Mouse (Mus musculus) urinary bladder, adult 18-20 months (tissue): ENCODE results near the gene Bud13.

ENCODE experiments used
- DNase-seq, 2 experiments: peaks; one replicate each; pipeline ENCODE4 v3.0.0; 2022; ENCODE audit warnings: low spot score in 2 of 2, mixed read lengths in 2 of 2

The Bud13 gene

DNA sequence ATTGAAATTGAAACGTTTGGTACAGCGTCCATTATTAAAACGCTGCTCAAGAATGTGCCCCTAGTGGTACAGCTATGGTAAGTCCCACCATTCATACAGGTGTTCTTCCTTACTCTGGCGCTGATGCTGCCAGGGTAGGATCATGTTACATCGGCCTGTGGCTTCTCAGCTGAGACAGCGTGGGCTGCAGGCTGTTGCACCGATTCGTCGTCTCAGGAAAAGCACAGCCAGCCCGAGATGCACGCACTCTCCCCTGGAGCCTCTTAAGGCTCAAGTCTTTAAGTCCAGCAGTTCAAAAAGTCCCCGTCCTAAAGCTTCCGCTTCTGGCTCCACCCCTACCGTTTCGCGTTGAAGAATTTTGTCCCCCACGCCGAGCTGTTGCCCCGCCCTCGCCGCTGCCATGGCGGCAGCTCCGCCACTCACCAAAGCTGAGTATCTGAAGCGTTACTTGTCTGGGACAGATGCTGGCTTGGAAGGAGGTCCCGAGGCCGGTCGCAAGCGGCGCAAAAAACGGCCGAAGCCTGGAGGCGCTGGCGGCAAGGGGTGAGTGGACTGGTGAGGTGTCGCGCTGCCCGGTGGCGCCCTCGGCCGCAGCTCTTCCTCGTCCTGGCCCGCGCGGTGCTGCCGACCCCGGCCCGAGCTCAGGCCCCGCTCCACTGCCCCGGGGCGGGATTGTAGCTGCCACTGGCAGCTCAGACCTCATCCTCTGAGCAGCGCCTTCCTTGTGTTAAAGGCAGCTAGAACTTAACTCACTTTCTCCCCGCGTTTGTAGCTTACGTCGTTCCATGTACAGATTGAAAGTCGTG, at the start of gene Bud13:
TSS of gene Bud13 (plus strand) at position 378 of the 806 bp plus-strand sequence.
- DNase-seq, result peak; percentile 89 to 99

DNA sequence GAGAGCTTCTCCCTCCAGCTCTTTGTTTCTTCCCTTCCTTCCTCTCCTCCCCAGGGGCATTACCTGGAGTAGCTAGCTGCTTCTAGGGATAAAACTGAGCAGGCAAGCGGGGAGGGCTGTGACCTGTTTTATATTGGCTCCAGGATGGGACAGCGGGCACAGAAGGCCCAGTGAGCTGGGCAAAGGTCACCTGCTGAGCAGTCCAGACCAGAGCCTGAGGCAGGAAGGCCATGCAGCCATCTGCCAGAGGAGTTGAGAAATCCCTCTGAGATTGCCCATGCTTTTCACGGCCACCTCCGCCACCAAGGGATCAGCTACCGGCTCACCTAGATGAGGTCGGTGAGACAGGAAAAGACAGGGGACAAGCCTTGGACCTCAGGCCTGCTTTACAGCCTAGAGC, 47.6 kb upstream of the Bud13 start:
- no peak for DNase-seq

DNA sequence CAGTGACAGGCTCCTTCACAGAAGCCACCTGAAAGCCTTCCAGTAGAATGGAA, 47.4 kb upstream of the Bud13 start, which contains the start of gene Apoc3:
TSS of gene Apoc3 (minus strand) at position 41 of the 53 bp plus-strand sequence.
- no peak for DNase-seq

- DNase-seq, result no peak
These were observed 47.2 kb upstream of the Bud13 start for GRCm38 (mm10) chr9:46235649-46236048.

DNA sequence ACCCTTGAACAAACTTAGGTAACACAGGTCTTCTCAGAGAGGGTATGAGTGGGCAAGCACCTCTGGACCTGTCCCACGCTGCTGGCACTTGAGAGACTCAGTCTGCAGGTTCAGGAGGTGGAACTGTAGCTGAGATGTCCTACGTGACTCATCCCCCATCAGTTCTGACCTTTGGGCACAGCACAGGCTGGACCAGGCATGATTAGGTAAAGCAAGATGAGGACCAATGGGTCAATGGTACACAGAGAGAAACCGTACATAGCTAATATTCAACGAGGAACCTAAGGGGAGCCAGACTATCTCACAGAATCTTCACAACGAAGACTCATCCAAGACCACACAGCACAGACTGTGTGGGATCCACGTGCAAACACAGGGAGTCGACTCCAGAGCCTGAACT, 44.0 kb upstream of the Bud13 start:
- DNase-seq, result no peak

DNA sequence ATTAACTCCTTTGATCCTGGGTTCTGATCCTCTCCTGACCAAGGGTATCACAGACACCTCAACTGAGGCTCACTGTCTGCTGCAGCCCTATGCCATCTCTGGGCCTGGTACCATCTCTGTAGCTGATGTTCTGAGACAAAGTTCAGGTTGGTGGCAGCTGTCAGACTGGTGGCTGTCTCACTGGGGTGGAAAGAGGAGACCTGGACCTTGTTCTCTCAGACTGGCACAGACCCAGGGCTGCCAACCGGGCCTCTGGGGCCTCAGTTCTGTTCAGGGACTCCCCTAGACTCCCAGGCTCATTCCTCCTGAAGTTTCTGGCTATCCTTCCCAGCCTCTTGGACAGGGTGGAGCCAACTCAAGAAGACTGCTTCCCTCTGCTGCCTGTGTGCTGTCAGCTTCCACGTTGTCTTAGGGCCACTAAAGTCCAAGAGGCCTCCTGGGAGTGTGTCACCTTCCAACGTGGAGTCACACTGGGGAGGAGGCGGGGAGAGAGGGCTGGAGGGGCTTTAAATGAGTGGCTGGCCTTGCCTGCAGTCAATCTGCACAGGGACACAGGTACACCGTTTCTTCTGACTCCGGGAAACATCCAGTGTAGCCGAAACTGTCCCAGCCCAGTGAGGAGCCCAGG, 42.2 kb upstream of the Bud13 start, which contains the start of gene Apoa4:
TSS of gene Apoa4 (plus strand) at position 171 of the 628 bp plus-strand sequence.
- no peak for DNase-seq

DNA sequence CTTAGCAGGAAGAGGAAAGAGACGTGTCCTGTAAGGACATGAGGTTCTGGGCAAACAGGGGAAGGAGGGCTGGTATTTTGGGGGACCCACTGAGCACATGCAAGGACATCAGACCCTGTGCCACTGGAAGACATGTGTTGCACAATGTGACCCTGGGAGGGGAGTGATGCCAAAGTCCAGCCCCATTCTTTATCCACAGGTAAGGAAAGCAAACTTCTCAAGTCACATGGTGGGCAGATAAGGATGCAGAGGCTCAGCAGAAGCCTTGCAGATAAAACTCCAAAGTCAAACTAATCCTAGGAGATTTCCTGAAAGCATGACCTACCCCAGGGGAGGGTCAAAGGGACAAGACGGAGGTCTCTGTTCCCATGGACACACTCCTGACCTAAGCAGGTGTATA, 41.0 kb upstream of the Bud13 start:
- DNase-seq, result no peak

DNA sequence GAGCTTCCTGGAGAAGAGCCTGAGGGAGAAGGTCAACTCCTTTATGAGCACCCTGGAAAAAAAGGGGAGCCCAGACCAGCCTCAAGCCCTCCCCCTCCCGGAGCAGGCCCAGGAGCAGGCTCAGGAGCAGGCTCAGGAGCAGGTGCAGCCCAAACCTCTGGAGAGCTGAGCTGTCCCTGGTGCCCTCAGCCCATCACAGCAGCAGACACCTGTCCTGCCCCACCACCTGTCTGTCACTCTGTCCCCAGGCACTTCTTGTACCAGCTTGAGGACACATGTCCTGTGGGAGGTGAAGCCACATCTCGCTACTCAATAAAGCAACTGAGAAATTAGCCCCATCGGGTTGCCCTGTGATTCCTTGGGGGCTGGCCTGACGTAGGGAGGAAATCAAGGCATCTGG, 39.7 kb upstream of the Bud13 start:
- no peak for DNase-seq

- DNase-seq, result no peak
These were observed 39.2 kb upstream of the Bud13 start for GRCm38 (mm10) chr9:46243584-46243983.

- DNase-seq, result no peak
These were observed 36.0 kb upstream of the Bud13 start for GRCm38 (mm10) chr9:46246752-46247324.

- DNase-seq, result no peak
These were observed 26.6 kb upstream of the Bud13 start for GRCm38 (mm10) chr9:46256177-46256576.

DNA sequence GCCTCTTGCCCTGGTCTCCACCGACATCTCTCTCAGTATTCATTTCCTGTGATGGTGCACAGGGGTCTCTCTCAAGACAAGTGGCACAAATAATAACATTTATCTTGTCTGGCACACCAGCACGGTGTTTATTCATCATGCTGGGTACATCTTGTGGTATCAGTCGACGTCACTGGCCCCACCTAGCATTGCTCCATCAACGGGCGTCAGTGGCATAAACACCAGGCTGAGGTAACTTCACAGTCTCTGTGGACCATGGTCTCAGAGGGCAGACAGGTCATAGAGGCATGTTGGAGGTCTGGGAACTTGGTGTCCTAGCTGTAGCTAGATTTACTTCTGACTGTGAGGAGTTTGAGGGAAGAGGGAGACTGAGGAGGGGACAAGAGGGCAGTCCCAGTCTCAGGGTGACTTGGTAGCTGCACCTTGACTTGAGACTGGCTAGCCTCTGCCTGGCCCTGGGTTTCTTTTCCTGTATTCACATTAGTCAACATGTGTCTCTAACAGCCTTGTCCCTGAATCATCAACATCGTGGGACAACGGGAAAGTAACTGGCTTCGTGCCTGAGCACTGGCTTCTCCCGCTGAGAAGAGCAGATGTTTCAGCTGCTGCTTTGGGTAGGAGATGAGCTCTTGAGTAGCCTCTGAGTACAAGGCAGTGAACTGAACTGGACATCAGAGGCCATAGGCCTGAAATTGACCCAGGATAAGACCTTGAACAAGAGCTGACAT, 26.0 kb upstream of the Bud13 start:
- DNase-seq, result no peak

DNA sequence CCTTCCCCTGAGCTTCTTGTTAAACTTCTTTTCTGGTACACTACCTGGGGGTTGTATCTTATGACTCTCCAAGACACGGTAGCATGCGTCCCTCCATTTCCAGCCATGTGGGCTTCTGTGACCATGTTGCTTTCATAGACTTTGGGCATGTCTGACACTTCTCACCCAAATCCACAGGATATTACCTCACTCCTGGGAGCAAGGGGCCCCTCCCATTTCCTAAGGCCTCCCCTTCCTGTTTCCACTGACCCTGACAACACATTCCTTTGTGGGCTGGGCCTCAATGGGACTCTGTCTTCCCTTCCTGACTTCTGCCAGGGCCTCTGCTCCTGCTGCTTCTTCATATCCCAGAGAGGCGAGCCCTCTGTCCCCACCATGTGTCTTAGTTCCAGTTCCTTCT, 25.3 kb upstream of the Bud13 start:
- DNase-seq, result no peak

- DNase-seq, result no peak
These were observed 23.7 kb upstream of the Bud13 start for GRCm38 (mm10) chr9:46259111-46259510.

DNA sequence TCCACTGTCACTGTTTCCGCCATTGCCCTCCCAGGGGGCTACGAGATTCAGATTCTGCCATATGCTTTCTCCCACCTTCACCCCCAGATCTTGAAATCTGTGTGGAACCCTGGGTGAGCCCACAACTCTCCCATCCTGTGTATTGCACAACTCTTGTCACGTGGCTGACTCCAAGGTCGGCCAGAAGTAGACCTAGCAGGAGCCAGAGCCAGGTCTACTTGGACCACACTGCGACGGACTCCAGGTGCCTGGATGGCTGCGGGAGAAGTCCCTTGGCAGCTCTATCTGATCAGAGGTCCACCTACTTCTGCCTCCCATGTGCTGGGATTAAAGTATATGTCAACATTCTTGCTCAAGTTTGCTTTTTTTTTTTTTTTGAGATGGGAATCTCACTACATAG, 21.7 kb upstream of the Bud13 start:
- DNase-seq, result no peak

DNA sequence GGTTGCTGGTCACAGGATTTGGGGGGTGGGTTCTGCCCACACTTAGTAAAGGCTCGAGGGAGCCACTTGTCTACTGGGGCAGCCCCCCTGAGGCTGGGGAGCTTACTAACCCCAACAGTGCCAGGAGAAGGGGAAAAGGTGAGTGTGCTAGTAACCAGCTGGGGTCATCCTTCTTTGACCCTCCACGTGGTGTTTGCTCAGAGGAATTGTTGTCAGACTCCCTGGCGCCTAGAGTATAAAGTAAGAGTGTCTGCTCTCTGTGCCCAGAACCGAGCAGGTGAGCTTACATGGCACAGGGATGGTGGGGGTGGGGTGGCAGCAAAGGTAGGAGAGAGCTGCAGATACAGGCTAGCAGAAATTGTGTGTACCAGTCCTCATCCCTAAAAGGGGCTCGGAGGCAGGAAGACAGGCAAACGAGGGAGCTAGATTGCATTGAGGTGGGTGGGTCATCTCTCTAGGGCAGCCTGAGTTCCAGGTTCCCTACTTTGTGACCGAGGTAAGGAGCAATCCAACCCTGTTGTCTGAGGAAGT, 14.4 kb upstream of the Bud13 start, which contains the start of gene Apoa5:
TSS of gene Apoa5 (plus strand) at position 291 of the 531 bp plus-strand sequence.
- no peak for DNase-seq

GRCm38 (mm10) chr9:46269125-46269524, 13.7 kb upstream of the Bud13 start:
- DNase-seq, result no peak

- DNase-seq, result no peak
These were observed 12.0 kb upstream of the Bud13 start for GRCm38 (mm10) chr9:46270782-46271181.

DNA sequence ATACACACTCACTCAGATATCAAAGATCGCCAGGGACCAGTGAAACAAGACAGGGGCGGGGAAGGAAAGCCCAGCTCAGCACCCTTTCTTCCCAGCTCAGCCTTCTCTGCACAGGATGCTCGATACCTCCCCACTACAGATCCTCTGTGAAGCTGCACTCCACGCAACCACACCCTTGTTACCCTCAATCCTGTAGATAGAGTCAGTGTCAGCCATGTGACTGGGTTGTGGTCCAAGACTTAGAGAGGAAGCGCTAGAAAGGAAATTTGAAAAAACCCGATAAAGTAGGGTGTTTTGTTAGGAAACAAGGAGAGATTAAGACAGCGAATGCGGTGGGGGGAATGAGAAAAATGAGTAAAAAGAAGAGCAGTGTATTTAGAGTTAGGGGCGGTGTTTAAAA, 10.7 kb upstream of the Bud13 start:
- DNase-seq, result no peak

DNA sequence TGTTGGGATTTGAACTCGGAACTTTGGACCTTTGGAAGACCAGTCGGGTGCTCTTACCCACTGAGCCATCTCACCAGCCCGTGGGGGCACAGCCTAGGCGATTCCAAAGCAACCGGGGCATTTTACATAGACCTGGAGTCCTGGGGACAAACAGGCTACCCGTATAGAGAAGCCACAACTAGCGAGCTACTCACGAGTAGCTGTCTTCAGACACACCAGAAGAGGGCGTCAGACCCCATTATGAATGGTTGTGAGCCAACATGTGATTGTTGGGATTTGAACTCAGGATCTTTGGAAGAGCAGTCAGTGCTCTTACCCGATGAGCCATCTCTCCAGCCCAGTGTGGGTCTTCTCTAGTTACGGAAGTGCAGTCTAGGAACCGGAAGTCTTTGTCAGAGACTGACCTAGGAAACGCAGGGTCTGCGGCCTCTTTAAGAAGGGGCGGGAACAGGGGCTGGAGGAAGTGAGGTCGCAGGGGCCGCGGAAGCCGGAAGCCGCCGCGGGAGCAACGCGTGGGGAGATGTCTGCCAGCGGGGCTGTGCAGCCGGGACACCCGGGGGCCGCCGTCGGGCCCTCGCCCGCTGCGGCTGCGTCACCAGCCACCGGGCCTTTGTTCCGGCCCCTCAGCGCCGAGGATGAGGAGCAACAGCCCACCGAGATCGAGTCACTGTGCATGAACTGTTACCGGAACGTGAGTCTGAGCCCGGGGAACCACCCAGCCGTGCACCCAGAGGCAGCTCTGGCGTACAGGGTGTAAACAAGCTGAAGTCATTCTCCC, 9.9 kb upstream of the Bud13 start, which contains the start of gene Zpr1:
TSS of gene Zpr1 (plus strand) at position 388 of the 778 bp plus-strand sequence.
- DNase-seq, result peak; percentile 79 to 85

DNA sequence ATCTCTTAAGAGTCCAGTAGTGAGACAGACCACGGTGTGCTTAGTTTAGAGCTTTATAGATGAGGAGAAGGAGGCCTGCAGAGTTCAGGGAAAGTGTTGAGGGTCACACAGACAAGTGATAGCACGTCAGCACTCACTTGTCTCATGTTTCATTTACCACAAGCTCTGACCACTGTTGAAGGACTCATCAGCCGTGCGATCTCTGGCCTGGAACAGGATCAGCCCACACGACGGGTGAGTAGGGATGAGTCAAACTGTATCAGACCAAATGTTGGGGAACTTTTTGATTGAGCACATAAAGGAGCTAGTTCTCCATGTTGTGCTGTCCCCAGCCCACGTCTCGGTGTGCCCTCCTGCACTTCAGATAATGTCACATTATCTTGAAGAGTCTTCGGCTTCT, 8.3 kb upstream of the Bud13 start:
- DNase-seq, result no peak

- no peak for DNase-seq
These were observed 15.6 kb downstream of the Bud13 start for GRCm38 (mm10) chr9:46298381-46298780.
